Mouse (Mus musculus): ENCODE measurements at regions not wholly inside any gene's neighbourhood (a gene's known extent, or its start where the extent isn't known, plus 50 kb on each side); places are given as distances from the start of the nearest gene placed in this dataset.

- Histone ChIP-seq H3K4me1 (ENCODE audit: control insufficient read depth, insufficient read depth, low read length) (no peaks in the 10 kb centered on the region), H3K27ac (ENCODE audit: low read length) (no peak overlapping the region), H3K4me2 (ENCODE audit: low read depth, low read length) (no peak overlapping the region), H3K27me3 (replicated peaks; ENCODE audit: control insufficient read depth, insufficient read depth, low read length) (peaks cover 6% of the 10 kb centered on the region), H3K9me3 (ENCODE audit: control insufficient read depth, low read length) (no peaks in the 10 kb centered on the region), H3K36me3 (ENCODE audit: control insufficient read depth, insufficient read depth, low read length) (no peaks in the 10 kb centered on the region), H3K9ac (ENCODE audit: low read depth, low read length) (no peak overlapping the region), H3K4me3 (ENCODE audit: low read length) (no peak overlapping the region)
- 70% methylated on average over 1 of the region's 1 CpGs for WGBS
- ATAC-seq: no peak
Measured at GRCm38 (mm10) chr1:14499105-14499504, 1594.0 kb downstream of the 4930444P10Rik start.

- ATAC-seq: no peak
- Histone ChIP-seq H3K4me2 (ENCODE audit: low read depth, low read length) (no peak overlapping the region), H3K9ac (ENCODE audit: low read depth, low read length) (no peak overlapping the region), H3K27me3 (replicated peaks; ENCODE audit: control insufficient read depth, insufficient read depth, low read length) (no peaks in the 10 kb centered on the region), H3K36me3 (ENCODE audit: control insufficient read depth, insufficient read depth, low read length) (no peaks in the 10 kb centered on the region), H3K4me1 (ENCODE audit: control insufficient read depth, insufficient read depth, low read length) (no peaks in the 10 kb centered on the region), H3K4me3 (ENCODE audit: low read length) (no peak overlapping the region), H3K9me3 (ENCODE audit: control insufficient read depth, low read length) (no peaks in the 10 kb centered on the region), H3K27ac (ENCODE audit: low read length) (no peak overlapping the region)
- WGBS: 70% methylated on average over 3 of the region's 3 CpGs
Measured at GRCm38 (mm10) chr1:14490026-14490425, 1603.1 kb downstream of the 4930444P10Rik start.

- H3K27me3 ChIP-seq (replicated peaks; ENCODE audit: control insufficient read depth, insufficient read depth, low read length): no peaks in the 10 kb centered on the region
- H3K4me2 ChIP-seq (ENCODE audit: low read depth, low read length): no peak overlapping the region
- no peaks in the 10 kb centered on the region for H3K9me3 ChIP-seq (ENCODE audit: control insufficient read depth, low read length)
- H3K9ac ChIP-seq (ENCODE audit: low read depth, low read length): no peak overlapping the region
- no peaks in the 10 kb centered on the region for H3K4me1 ChIP-seq (ENCODE audit: control insufficient read depth, insufficient read depth, low read length)
- no peak overlapping the region for H3K4me3 ChIP-seq (ENCODE audit: low read length)
- no peaks in the 10 kb centered on the region for H3K36me3 ChIP-seq (ENCODE audit: control insufficient read depth, insufficient read depth, low read length)
- 53% methylated on average over 4 of the region's 4 CpGs for WGBS
- H3K27ac ChIP-seq (ENCODE audit: low read length): no peak overlapping the region
- no peak for ATAC-seq
Measured at GRCm38 (mm10) chr1:14487708-14488127, 1605.4 kb downstream of the 4930444P10Rik start.

- H3K4me3 ChIP-seq (ENCODE audit: low read length): no peak overlapping the region
- H3K9me3 ChIP-seq (ENCODE audit: control insufficient read depth, low read length): no peaks in the 10 kb centered on the region
- no peak overlapping the region for H3K9ac ChIP-seq (ENCODE audit: low read depth, low read length)
- no peaks in the 10 kb centered on the region for H3K27me3 ChIP-seq (replicated peaks; ENCODE audit: control insufficient read depth, insufficient read depth, low read length)
- H3K36me3 ChIP-seq (ENCODE audit: control insufficient read depth, insufficient read depth, low read length): no peaks in the 10 kb centered on the region
- no peak overlapping the region for H3K27ac ChIP-seq (ENCODE audit: low read length)
- WGBS: 47% methylated on average over 2 of the region's 2 CpGs
- no peaks in the 10 kb centered on the region for H3K4me1 ChIP-seq (ENCODE audit: control insufficient read depth, insufficient read depth, low read length)
- ATAC-seq: no peak
- H3K4me2 ChIP-seq (ENCODE audit: low read depth, low read length): no peak overlapping the region
Measured at GRCm38 (mm10) chr1:14485746-14486145, 1607.4 kb downstream of the 4930444P10Rik start.

GRCm38 (mm10) chr1:14484121-14484916 lies 1608.8 kb downstream of the 4930444P10Rik start:
- Histone ChIP-seq H3K27me3 (replicated peaks; ENCODE audit: control insufficient read depth, insufficient read depth, low read length) (no peaks in the 10 kb centered on the region), H3K4me1 (ENCODE audit: control insufficient read depth, insufficient read depth, low read length) (no peaks in the 10 kb centered on the region), H3K27ac (ENCODE audit: low read length) (no peak overlapping the region), H3K4me2 (ENCODE audit: low read depth, low read length) (no peak overlapping the region), H3K4me3 (ENCODE audit: low read length) (no peak overlapping the region), H3K9me3 (ENCODE audit: control insufficient read depth, low read length) (no peaks in the 10 kb centered on the region), H3K36me3 (ENCODE audit: control insufficient read depth, insufficient read depth, low read length) (no peaks in the 10 kb centered on the region), H3K9ac (ENCODE audit: low read depth, low read length) (no peak overlapping the region)
- 0 out of 2 replicates have a peak, but pooled peaks have one; percentile 21 for ATAC-seq
- WGBS: 85% methylated on average over 6 of the region's 6 CpGs

- Histone ChIP-seq H3K27ac (ENCODE audit: low read length) (no peak overlapping the region), H3K4me2 (ENCODE audit: low read depth, low read length) (no peak overlapping the region), H3K4me1 (ENCODE audit: control insufficient read depth, insufficient read depth, low read length) (no peaks in the 10 kb centered on the region), H3K9ac (ENCODE audit: low read depth, low read length) (no peak overlapping the region), H3K36me3 (ENCODE audit: control insufficient read depth, insufficient read depth, low read length) (no peaks in the 10 kb centered on the region), H3K27me3 (replicated peaks; ENCODE audit: control insufficient read depth, insufficient read depth, low read length) (no peaks in the 10 kb centered on the region), H3K4me3 (ENCODE audit: low read length) (no peak overlapping the region), H3K9me3 (ENCODE audit: control insufficient read depth, low read length) (no peaks in the 10 kb centered on the region)
- no peak for ATAC-seq
- WGBS: 26% methylated on average over 3 of the region's 3 CpGs
Measured at GRCm38 (mm10) chr1:14472294-14472693, 1620.8 kb downstream of the 4930444P10Rik start.

- Histone ChIP-seq H3K4me2 (ENCODE audit: low read depth, low read length) (no peak overlapping the region), H3K27ac (ENCODE audit: low read length) (no peak overlapping the region), H3K4me3 (ENCODE audit: low read length) (no peak overlapping the region), H3K4me1 (ENCODE audit: control insufficient read depth, insufficient read depth, low read length) (no peaks in the 10 kb centered on the region), H3K27me3 (replicated peaks; ENCODE audit: control insufficient read depth, insufficient read depth, low read length) (no peaks in the 10 kb centered on the region), H3K36me3 (ENCODE audit: control insufficient read depth, insufficient read depth, low read length) (no peaks in the 10 kb centered on the region), H3K9me3 (ENCODE audit: control insufficient read depth, low read length) (no peaks in the 10 kb centered on the region), H3K9ac (ENCODE audit: low read depth, low read length) (no peak overlapping the region)
- 36% methylated on average over 2 of the region's 2 CpGs for WGBS
- no peak for ATAC-seq
Measured at GRCm38 (mm10) chr1:14471551-14471950, 1621.6 kb downstream of the 4930444P10Rik start.

GRCm38 (mm10) chr1:14464788-14465482 lies 1628.2 kb downstream of the 4930444P10Rik start:
- Histone ChIP-seq H3K9me3 (ENCODE audit: control insufficient read depth, low read length) (no peaks in the 10 kb centered on the region), H3K27me3 (replicated peaks; ENCODE audit: control insufficient read depth, insufficient read depth, low read length) (no peaks in the 10 kb centered on the region), H3K4me2 (ENCODE audit: low read depth, low read length) (no peak overlapping the region), H3K4me1 (ENCODE audit: control insufficient read depth, insufficient read depth, low read length) (peaks cover 7% of the 10 kb centered on the region), H3K4me3 (ENCODE audit: low read length) (no peak overlapping the region), H3K9ac (ENCODE audit: low read depth, low read length) (no peak overlapping the region), H3K36me3 (ENCODE audit: control insufficient read depth, insufficient read depth, low read length) (no peaks in the 10 kb centered on the region), H3K27ac (ENCODE audit: low read length) (no peak overlapping the region)
- ATAC-seq: peak; percentile 56; the same call in 1 of the 2 replicates
- 23% methylated on average over 5 of the region's 5 CpGs for WGBS

- WGBS: 22% methylated on average over 3 of the region's 3 CpGs
- no peak for ATAC-seq
Measured at GRCm38 (mm10) chr1:14462496-14462895, 1630.6 kb downstream of the 4930444P10Rik start.

More at GRCm38 (mm10) chr1:14462496-14462895, 1630.6 kb downstream of the 4930444P10Rik start:
- H3K27ac ChIP-seq (ENCODE audit: low read length): no peak overlapping the region
- no peaks in the 10 kb centered on the region for H3K27me3 ChIP-seq (replicated peaks; ENCODE audit: control insufficient read depth, insufficient read depth, low read length)
- H3K4me1 ChIP-seq (ENCODE audit: control insufficient read depth, insufficient read depth, low read length): peaks cover 7% of the 10 kb centered on the region
- H3K36me3 ChIP-seq (ENCODE audit: control insufficient read depth, insufficient read depth, low read length): no peaks in the 10 kb centered on the region
- no peak overlapping the region for H3K4me2 ChIP-seq (ENCODE audit: low read depth, low read length)
- no peaks in the 10 kb centered on the region for H3K9me3 ChIP-seq (ENCODE audit: control insufficient read depth, low read length)
- H3K9ac ChIP-seq (ENCODE audit: low read depth, low read length): no peak overlapping the region
- H3K4me3 ChIP-seq (ENCODE audit: low read length): no peak overlapping the region
